Mouse (Mus musculus) stomach, embryonic 15.5 days (tissue): ENCODE data around the gene Fastkd5. TPM values are rescaled to one million over a fixed set of nuclear protein-coding genes. Genes with fewer than 3 reads are reported as not detected.
"Not testable (repeated sequence)": the region's sequence is repeated elsewhere in the genome, so short reads cannot be mapped to it uniquely, and the experiment has no call there.

ENCODE experiments used
- ATAC-seq: fragments of 200-750 bp; cut with Nextera tagmentation; 2 replicates; pipeline ENCODE4 v1.8.0; 2017; ENCODE audit warnings: low read depth, moderate number of reproducible peaks, moderate TSS enrichment; ENCODE audit not compliant: insufficient read depth, low FRiP score
- H3K27ac ChIP-seq: fragments of 300-500 bp; sonication (generic); 2 replicates; pipeline ENCODE4 v1.5.1; 2015; ENCODE audit warnings: mild to moderate bottlenecking, inconsistent platforms
- H3K27me3 ChIP-seq: fragments of 300-500 bp; sonication (generic); replicated peaks from 2 replicates; pipeline ENCODE4 v1.6.1; 2015; ENCODE audit warnings: inconsistent platforms
- H3K36me3 ChIP-seq: fragments of 300-500 bp; sonication (generic); 2 replicates; pipeline ENCODE4 v1.6.1; 2015; ENCODE audit warnings: inconsistent platforms
- H3K4me1 ChIP-seq: fragments of 300-500 bp; sonication (generic); 2 replicates; pipeline ENCODE4 v1.6.1; 2015; ENCODE audit warnings: inconsistent platforms
- H3K4me2 ChIP-seq: fragments of 300-500 bp; sonication (generic); 2 replicates; pipeline ENCODE4 v1.6.1; 2015; ENCODE audit warnings: mild to moderate bottlenecking, inconsistent platforms
- H3K4me3 ChIP-seq: fragments of 300-500 bp; sonication (generic); replicated peaks from 2 replicates; pipeline ENCODE4 v1.5.1; 2015; ENCODE audit warnings: inconsistent platforms
- H3K9ac ChIP-seq: fragments of 300-500 bp; sonication (generic); 2 replicates; pipeline ENCODE4 v1.6.1; 2015; ENCODE audit warnings: inconsistent platforms
- H3K9me3 ChIP-seq: fragments of 300-500 bp; sonication (generic); 2 replicates; pipeline ENCODE4 v1.6.1; 2016; ENCODE audit warnings: inconsistent platforms
- WGBS: fragments of 180-500 bp; shearing (Covaris S2); methylation state at CpG from one replicate; pipeline ENCODE4 v1.1.7; 2015; 5-methylcytosine and 5-hydroxymethylcytosine counted together
- polyA plus RNA-seq: library from polyadenylated mRNA; unstranded; fragments of >200 nt; fragmentation: Nextera tagmentation; extraction: Ambion mirVana; gene quantifications from 2 replicates; pipeline ENCODE4 v1.2.1, GENCODE M21; 2015

Gene Fastkd5
- polyA plus RNA-seq, 1 experiment from 2014 or later: 13.6 TPM

- no peak for ATAC-seq
- H3K27me3 ChIP-seq: no peaks in the 10 kb centered on the region
- no peaks in the 10 kb centered on the region for H3K4me1 ChIP-seq
- WGBS: 62% methylated on average over 4 of the region's 4 CpGs
- peaks cover 13% of the 10 kb centered on the region; the same call in 1 of the 2 replicates for H3K36me3 ChIP-seq
- no peaks in the 10 kb centered on the region for H3K9me3 ChIP-seq
- no peak overlapping the region for H3K4me2 ChIP-seq
- no peak overlapping the region for H3K27ac ChIP-seq
- no peak overlapping the region for H3K4me3 ChIP-seq
- no peak overlapping the region for H3K9ac ChIP-seq
Observed at GRCm38 (mm10) chr2:130589157-130589556, 40.7 kb downstream of the Fastkd5 start.

GRCm38 (mm10) chr2:130588373-130588772 is 41.5 kb downstream of the Fastkd5 start:
- Histone ChIP-seq H3K4me1 (no peaks in the 10 kb centered on the region), H3K4me2 (no peak overlapping the region), H3K27ac (no peak overlapping the region), H3K9me3 (no peaks in the 10 kb centered on the region), H3K9ac (no peak overlapping the region), H3K36me3 (peaks cover 13% of the 10 kb centered on the region; the same call in 1 of the 2 replicates), H3K4me3 (no peak overlapping the region), H3K27me3 (no peaks in the 10 kb centered on the region)
- no peak for ATAC-seq
- WGBS: 70% methylated on average over 2 of the region's 2 CpGs

- peaks cover 2% of the 10 kb centered on the region; the same call in 1 of the 2 replicates for H3K4me1 ChIP-seq
- H3K9me3 ChIP-seq: no peaks in the 10 kb centered on the region
- H3K4me2 ChIP-seq: no peak overlapping the region
- H3K9ac ChIP-seq: no peak overlapping the region
- no peak overlapping the region for H3K27ac ChIP-seq
- peaks cover 20% of the 10 kb centered on the region for H3K27me3 ChIP-seq
- H3K36me3 ChIP-seq: peaks cover 7% of the 10 kb centered on the region; the same call in 1 of the 2 replicates
- H3K4me3 ChIP-seq: no peak overlapping the region
- no peak for ATAC-seq
- 78% methylated on average over 6 of the region's 6 CpGs for WGBS
Observed at GRCm38 (mm10) chr2:130586016-130586415, 43.8 kb downstream of the Fastkd5 start.

- no peak overlapping the region for H3K9ac ChIP-seq
- no peak overlapping the region for H3K4me2 ChIP-seq
- no peak for ATAC-seq
- H3K4me3 ChIP-seq: no peak overlapping the region
- WGBS: 72% methylated on average over 10 of the region's 10 CpGs
- no peaks in the 10 kb centered on the region for H3K36me3 ChIP-seq
- H3K9me3 ChIP-seq: no peaks in the 10 kb centered on the region
- H3K27me3 ChIP-seq: peaks cover 40% of the 10 kb centered on the region
- H3K4me1 ChIP-seq: peaks cover 14% of the 10 kb centered on the region
- H3K27ac ChIP-seq: no peak overlapping the region
Observed at GRCm38 (mm10) chr2:130583902-130584560, 45.8 kb downstream of the Fastkd5 start.

GRCm38 (mm10) chr2:130582552-130582951 is 47.3 kb downstream of the Fastkd5 start, which contains the start of gene Avp:
TSS of gene Avp (minus strand) at chr2:130582554.
- Histone ChIP-seq H3K27me3 (peaks cover 54% of the 10 kb centered on the region), H3K4me1 (peaks cover 16% of the 10 kb centered on the region), H3K4me2 (no peak within 1 kb of the TSS), H3K27ac (no peak within 1 kb of the TSS), H3K9ac (no peak within 1 kb of the TSS), H3K36me3 (no peaks in the 10 kb centered on the region), H3K4me3 (no peak within 1 kb of the TSS; the same call in 1 of the 2 replicates), H3K9me3 (no peaks in the 10 kb centered on the region)
- 27% methylated on average over 10 of the region's 10 CpGs for WGBS
- ATAC-seq: no peak

- 2% methylated on average over 16 of the region's 16 CpGs for WGBS
- H3K4me3 ChIP-seq: peak overlapping the region; percentile 33
- H3K27ac ChIP-seq: no peak overlapping the region
- H3K4me1 ChIP-seq: peaks cover 27% of the 10 kb centered on the region
- no peaks in the 10 kb centered on the region for H3K9me3 ChIP-seq
- peaks cover 67% of the 10 kb centered on the region for H3K27me3 ChIP-seq
- H3K36me3 ChIP-seq: no peaks in the 10 kb centered on the region
- no peak overlapping the region for H3K9ac ChIP-seq
- no peak for ATAC-seq
- peak overlapping the region; percentile 51 for H3K4me2 ChIP-seq
Observed at GRCm38 (mm10) chr2:130581201-130581600, 48.6 kb downstream of the Fastkd5 start.

GRCm38 (mm10) chr2:130579791-130580190 is 50.0 kb downstream of the Fastkd5 start:
- H3K27ac ChIP-seq: no peak overlapping the region
- ATAC-seq: no peak
- peaks cover 29% of the 10 kb centered on the region for H3K4me1 ChIP-seq
- peak overlapping the region; percentile 51; the same call in 1 of the 2 replicates for H3K4me2 ChIP-seq
- H3K36me3 ChIP-seq: no peaks in the 10 kb centered on the region
- 12% methylated on average over 8 of the region's 8 CpGs for WGBS
- no peaks in the 10 kb centered on the region for H3K9me3 ChIP-seq
- peaks cover 80% of the 10 kb centered on the region for H3K27me3 ChIP-seq
- H3K4me3 ChIP-seq: no peak overlapping the region
- H3K9ac ChIP-seq: no peak overlapping the region

GRCm38 (mm10) chr2:130578148-130578547 is 51.7 kb downstream of the Fastkd5 start:
- 8% methylated on average over 11 of the region's 11 CpGs for WGBS

GRCm38 (mm10) chr2:130577632-130578031 is 52.2 kb downstream of the Fastkd5 start:
- 0 out of 2 replicates have a peak overlapping the region, but pooled peaks have one; percentile 3 for H3K4me3 ChIP-seq
- WGBS: 4% methylated on average over 12 of the region's 12 CpGs
- H3K4me1 ChIP-seq: peaks cover 29% of the 10 kb centered on the region
- ATAC-seq: peak; percentile 50; the same call in 1 of the 2 replicates
- H3K36me3 ChIP-seq: no peaks in the 10 kb centered on the region
- H3K9me3 ChIP-seq: no peaks in the 10 kb centered on the region
- H3K27ac ChIP-seq: no peak overlapping the region
- peak overlapping the region; percentile 13; the same call in 1 of the 2 replicates for H3K4me2 ChIP-seq
- peaks cover 75% of the 10 kb centered on the region for H3K27me3 ChIP-seq
- H3K9ac ChIP-seq: no peak overlapping the region

More at GRCm38 (mm10) chr2:130578148-130578547, 51.7 kb downstream of the Fastkd5 start:
- no peaks in the 10 kb centered on the region for H3K36me3 ChIP-seq
- peaks cover 80% of the 10 kb centered on the region for H3K27me3 ChIP-seq
- H3K9me3 ChIP-seq: no peaks in the 10 kb centered on the region
- H3K4me3 ChIP-seq: no peak overlapping the region
- H3K9ac ChIP-seq: no peak overlapping the region
- no peak for ATAC-seq
- no peak overlapping the region for H3K4me2 ChIP-seq
- H3K27ac ChIP-seq: no peak overlapping the region
- peaks cover 29% of the 10 kb centered on the region for H3K4me1 ChIP-seq

GRCm38 (mm10) chr2:130577021-130577420 is 52.8 kb downstream of the Fastkd5 start:
- Histone ChIP-seq H3K4me1 (peaks cover 29% of the 10 kb centered on the region), H3K27ac (no peak overlapping the region), H3K36me3 (no peaks in the 10 kb centered on the region), H3K9ac (no peak overlapping the region), H3K4me2 (peak overlapping the region; percentile 53), H3K4me3 (peak overlapping the region; percentile 27), H3K9me3 (no peaks in the 10 kb centered on the region), H3K27me3 (peaks cover 69% of the 10 kb centered on the region)
- WGBS: 12% methylated on average over 9 of the region's 9 CpGs
- no peak for ATAC-seq

- Histone ChIP-seq H3K4me3 (peak overlapping the region; percentile 27), H3K4me1 (peaks cover 29% of the 10 kb centered on the region), H3K27me3 (peaks cover 65% of the 10 kb centered on the region), H3K4me2 (peak overlapping the region; percentile 53)
- H3K36me3 ChIP-seq, H3K27ac ChIP-seq, H3K9ac ChIP-seq, ATAC-seq, H3K9me3 ChIP-seq: not testable (repeated sequence)
- WGBS: 3% methylated on average over 31 of the region's 32 CpGs
Observed at GRCm38 (mm10) chr2:130576564-130576963, 53.3 kb downstream of the Fastkd5 start.

- 56% methylated on average over 9 of the region's 9 CpGs for WGBS
- H3K4me3 ChIP-seq: peak within 1 kb of the TSS; percentile 27
- peak within 1 kb of the TSS; percentile 53 for H3K4me2 ChIP-seq
- peaks cover 58% of the 10 kb centered on the region for H3K27me3 ChIP-seq
- no peaks in the 10 kb centered on the region for H3K9me3 ChIP-seq
- no peak for ATAC-seq
- H3K36me3 ChIP-seq: no peaks in the 10 kb centered on the region
- H3K9ac ChIP-seq: no peak within 1 kb of the TSS
- peaks cover 26% of the 10 kb centered on the region for H3K4me1 ChIP-seq
- H3K27ac ChIP-seq: no peak within 1 kb of the TSS
Observed at GRCm38 (mm10) chr2:130575873-130576272, 54.0 kb downstream of the Fastkd5 start, which contains the start of gene Oxt. TSS of gene Oxt (plus strand) at chr2:130576173.
